Mouse (Mus musculus) MEL (cell line): ENCODE results near the gene Vstm5. TPM values are rescaled to one million over a fixed set of nuclear protein-coding genes. Genes with fewer than 3 reads are reported as not detected.

ENCODE experiments used
- DNase-seq: peaks from one replicate; pipeline ENCODE4 v3.0.0; 2011; ENCODE audit warnings: low read depth, low spot score
- H3K27ac ChIP-seq: 2 replicates; pipeline ENCODE4 v1.5.1; 2012; ENCODE audit warnings: low read depth, mild to moderate bottlenecking, control low read depth, low read length, moderate library complexity; ENCODE audit not compliant: control insufficient read depth
- H3K27me3 ChIP-seq, 2 experiments: fragments of 150-350 bp in 1 of 2; sonication (generic) in 1 of 2; 2 replicates each; pipeline ENCODE4 v1.6.1; 2012; ENCODE audit warnings: low read length in 2 of 2, mild to moderate bottlenecking in 2 of 2, improper control_type of control experiment in 1 of 2, moderate library complexity in 1 of 2; ENCODE audit not compliant: insufficient read depth in 2 of 2, control insufficient read depth in 1 of 2
- H3K36me3 ChIP-seq, 2 experiments: 2 replicates each; pipeline ENCODE4 v1.6.1; 2012 to 2014; ENCODE audit warnings: low read length in 2 of 2, improper control_type of control experiment in 1 of 2, inconsistent platforms in 1 of 2, mild to moderate bottlenecking in 1 of 2; ENCODE audit not compliant: insufficient read depth in 2 of 2, control insufficient read depth in 1 of 2
- H3K4me1 ChIP-seq, 2 experiments: fragments of 150-350 bp in 1 of 2; sonication (generic) in 1 of 2; 2 replicates each; pipeline ENCODE4 v1.6.1; 2012; ENCODE audit warnings: low read length in 2 of 2, improper control_type of control experiment in 1 of 2, mild to moderate bottlenecking in 1 of 2; ENCODE audit not compliant: insufficient read depth in 2 of 2, control insufficient read depth in 1 of 2
- H3K4me3 ChIP-seq, 2 experiments: fragments of 150-350 bp in 1 of 2; sonication (generic) in 1 of 2; 2 replicates each; pipeline ENCODE4 v1.5.1; 2012; ENCODE audit warnings: low read depth in 2 of 2, low read length in 2 of 2, mild to moderate bottlenecking in 2 of 2, moderate library complexity in 2 of 2, control low read depth in 1 of 2, improper control_type of control experiment in 1 of 2; ENCODE audit not compliant: control insufficient read depth in 1 of 2, insufficient read depth in 1 of 2
- H3K79me2 ChIP-seq: 2 replicates; pipeline ENCODE4 v1.6.1; 2012; ENCODE audit warnings: mild to moderate bottlenecking, low read length, moderate library complexity; ENCODE audit not compliant: control insufficient read depth, poor library complexity, insufficient read depth
- H3K9ac ChIP-seq: 2 replicates; pipeline ENCODE4 v1.6.1; 2012; ENCODE audit warnings: low read depth, mild to moderate bottlenecking, control low read depth, low read length, moderate library complexity; ENCODE audit not compliant: control insufficient read depth, poor library complexity, severe bottlenecking
- H3K9me3 ChIP-seq: fragments of 150-350 bp; sonication (generic); replicated peaks from 2 replicates; pipeline ENCODE4 v1.6.1; 2012; ENCODE audit warnings: mild to moderate bottlenecking, low read length, improper control_type of control experiment, moderate library complexity; ENCODE audit not compliant: insufficient read depth
- BHLHE40 ChIP-seq: IDR thresholded peaks from 2 replicates; pipeline ENCODE4 v1.6.1; 2012; ENCODE audit warnings: low read depth, mild to moderate bottlenecking, inconsistent platforms, low read length, improper control_type of control experiment, borderline replicate concordance
- CHD1 ChIP-seq: IDR thresholded peaks from 2 replicates; pipeline ENCODE4 v1.6.1; 2012; ENCODE audit warnings: low read depth, mild to moderate bottlenecking, inconsistent platforms, low read length, improper control_type of control experiment
- CHD2 ChIP-seq: IDR thresholded peaks from 2 replicates; pipeline ENCODE4 v1.6.1; 2011; ENCODE audit warnings: low read length, improper control_type of control experiment
- CTCF ChIP-seq, 3 experiments: IDR thresholded peaks in 2 of 3; conservative IDR thresholded peaks in 1 of 3; 2 replicates each; pipeline ENCODE4 v1.5.1; 2011 to 2012; ENCODE audit warnings: low read length in 3 of 3, low read depth in 2 of 3, mild to moderate bottlenecking in 2 of 3, improper control_type of control experiment in 1 of 3, inconsistent platforms in 1 of 3, mixed read lengths in 1 of 3, moderate library complexity in 1 of 3; ENCODE audit not compliant: control insufficient read depth in 1 of 3, insufficient read depth in 1 of 3, poor library complexity in 1 of 3, severe bottlenecking in 1 of 3
- ELF1 ChIP-seq: IDR thresholded peaks from 2 replicates; pipeline ENCODE4 v1.6.1; 2014; ENCODE audit warnings: low read depth, mild to moderate bottlenecking, inconsistent platforms, low read length, improper control_type of control experiment, moderate library complexity
- EP300 ChIP-seq, 2 experiments: IDR thresholded peaks; 2 replicates each; pipeline ENCODE4 v1.6.1; 2011; ENCODE audit warnings: improper control_type of control experiment in 2 of 2, low read length in 2 of 2, low read depth in 1 of 2, mild to moderate bottlenecking in 1 of 2
- GABPA ChIP-seq: IDR thresholded peaks from 2 replicates; pipeline ENCODE4 v1.6.1; 2012; ENCODE audit warnings: low read depth, mild to moderate bottlenecking, inconsistent platforms, low read length, improper control_type of control experiment, moderate library complexity
- GATA1 ChIP-seq: IDR thresholded peaks from 2 replicates; pipeline ENCODE4 v1.6.1; 2011; ENCODE audit warnings: low read depth, low read length, improper control_type of control experiment
- KAT2A ChIP-seq: conservative IDR thresholded peaks from 2 replicates; pipeline ENCODE4 v1.6.1; 2012; ENCODE audit warnings: low read depth, low read length, improper control_type of control experiment, inconsistent platforms
- MAFK ChIP-seq: IDR thresholded peaks from 2 replicates; pipeline ENCODE4 v1.6.1; 2011; ENCODE audit warnings: low read depth, mild to moderate bottlenecking, low read length, improper control_type of control experiment, borderline replicate concordance
- MAX ChIP-seq: IDR thresholded peaks from 2 replicates; pipeline ENCODE4 v1.6.1; 2011; ENCODE audit warnings: low read length, improper control_type of control experiment
- MEF2A ChIP-seq: IDR thresholded peaks from 2 replicates; pipeline ENCODE4 v1.6.1; 2014; ENCODE audit warnings: low read depth, mild to moderate bottlenecking, inconsistent platforms, low read length, improper control_type of control experiment; ENCODE audit not compliant: poor library complexity, insufficient replicate concordance, severe bottlenecking; ENCODE audit errors: extremely low read depth
- MXI1 ChIP-seq: IDR thresholded peaks from 2 replicates; pipeline ENCODE4 v1.6.1; 2011; ENCODE audit warnings: mild to moderate bottlenecking, low read depth, low read length, improper control_type of control experiment
- POLR2A ChIP-seq, 2 experiments: IDR thresholded peaks; 2 replicates each; pipeline ENCODE4 v1.6.1; 2011 to 2012; ENCODE audit warnings: low read length in 2 of 2, mild to moderate bottlenecking in 2 of 2, control low read depth in 1 of 2, improper control_type of control experiment in 1 of 2, low read depth in 1 of 2, moderate library complexity in 1 of 2; ENCODE audit not compliant: control insufficient read depth in 1 of 2, insufficient read depth in 1 of 2, poor library complexity in 1 of 2
- POLR2AphosphoS2 ChIP-seq: IDR thresholded peaks from 2 replicates; pipeline ENCODE4 v1.6.1; 2011; ENCODE audit warnings: low read length, improper control_type of control experiment
- POLR2AphosphoS5 ChIP-seq: IDR thresholded peaks from 2 replicates; pipeline ENCODE4 v1.6.1; 2012; ENCODE audit warnings: low read depth, borderline replicate concordance, mild to moderate bottlenecking, inconsistent platforms, low read length, moderate library complexity, mixed read lengths
- SIN3A ChIP-seq: IDR thresholded peaks from 2 replicates; pipeline ENCODE4 v1.6.1; 2012; ENCODE audit warnings: low read length, improper control_type of control experiment, inconsistent platforms
- TBP ChIP-seq: IDR thresholded peaks from 2 replicates; pipeline ENCODE4 v1.8.0; 2011; ENCODE audit warnings: low read depth, low read length, improper control_type of control experiment
- TCF12 ChIP-seq: IDR thresholded peaks from 2 replicates; pipeline ENCODE4 v1.6.1; 2014; ENCODE audit warnings: low read depth, mild to moderate bottlenecking, inconsistent platforms, low read length, improper control_type of control experiment, moderate library complexity
- UBTF ChIP-seq: IDR thresholded peaks from 2 replicates; pipeline ENCODE4 v1.6.1; 2012; ENCODE audit warnings: low read depth, mild to moderate bottlenecking, inconsistent platforms, low read length, improper control_type of control experiment, moderate library complexity, borderline replicate concordance; ENCODE audit not compliant: insufficient read depth
- ZMIZ1 ChIP-seq: IDR thresholded peaks from 2 replicates; pipeline ENCODE4 v1.6.1; 2012; ENCODE audit warnings: low read depth, mild to moderate bottlenecking, inconsistent platforms, low read length, improper control_type of control experiment, moderate library complexity
- polyA plus RNA-seq, 2 experiments: library from polyadenylated mRNA; stranded (reverse) in 1 of 2; unstranded in 1 of 2; fragments of >175 nt in 1 of 2; fragments of >200 nt in 1 of 2; gene quantifications; 2 replicates each; pipeline versions ENCODE4 v1.2.1 to v1.2.4; 2012; ENCODE audit warnings: low replicate concordance in 2 of 2, low read depth in 1 of 2; ENCODE audit not compliant: insufficient read length in 2 of 2, insufficient read depth in 1 of 2, missing spikeins in 1 of 2
- total RNA-seq: library from RNA; depleted of rRNA; stranded (reverse); fragments of 300-350 nt; gene quantifications from 2 replicates; pipeline ENCODE4 v1.2.3, GENCODE M21; 2012

Gene Vstm5
- total and polyA plus RNA-seq, 3 experiments: 23.5 to 27.0 TPM; not detected in 1

GRCm38 (mm10) chr9:15273981-15274380, 35.1 kb downstream of the Vstm5 start:
- peaks cover 19 to 78% of the 10 kb centered on the region in 2 experiments for H3K36me3 ChIP-seq
- TF ChIP-seq TBP: no peak
- 0 out of 2 replicates have a peak, but pooled peaks have one; percentile 23 for TF ChIP-seq ZMIZ1
- peaks cover 25% of the 10 kb centered on the region for H3K79me2 ChIP-seq
- H3K4me1 ChIP-seq: peaks cover 7 to 9% of the 10 kb centered on the region in 2 experiments; a peak in 3 of 4 replicates
- no peak overlapping the region for H3K27ac ChIP-seq
- no peaks in the 10 kb centered on the region for H3K27me3 ChIP-seq
- no peaks in the 10 kb centered on the region for H3K9me3 ChIP-seq
- no peak for DNase-seq
- H3K9ac ChIP-seq: no peak overlapping the region
- no peak overlapping the region for H3K4me3 ChIP-seq

DNA sequence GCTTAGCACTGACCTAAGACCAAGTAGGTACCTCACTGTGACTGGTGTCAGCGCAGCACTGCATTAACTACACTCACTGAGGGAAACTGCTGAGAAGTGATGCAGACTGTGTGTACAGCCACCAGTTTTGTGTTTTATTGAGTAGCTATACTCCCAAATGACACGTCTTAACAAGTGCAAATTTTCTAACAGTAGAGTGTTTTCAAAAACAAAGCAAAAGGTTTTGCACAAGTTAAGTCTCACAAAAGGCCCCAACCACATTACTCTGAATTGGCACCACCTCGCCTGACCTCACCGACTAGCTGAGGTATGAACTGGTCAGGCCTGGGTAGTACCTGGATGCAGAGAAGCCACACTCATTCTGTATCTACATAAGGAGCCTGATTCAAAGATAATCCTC, 38.0 kb downstream of the Vstm5 start:
- DNase-seq: no peak
- Histone ChIP-seq H3K36me3 (peaks cover 23 to 53% of the 10 kb centered on the region in 2 experiments), H3K4me1 (peaks cover 10 to 20% of the 10 kb centered on the region in 2 experiments), H3K9ac (no peak overlapping the region), H3K4me3 (no peak overlapping the region), H3K79me2 (peaks cover 32% of the 10 kb centered on the region), H3K27ac (no peak overlapping the region), H3K27me3 (no peaks in the 10 kb centered on the region)
- no peak for TF ChIP-seq UBTF
- TF ChIP-seq MEF2A: no peak
- no peak for TF ChIP-seq MXI1
- no peak for TF ChIP-seq GABPA
- TF ChIP-seq CTCF (IDR thresholded peaks at IDR 0.05 in 2 of 3, conservative IDR thresholded peaks at IDR 0.05 in 1 of 3; ENCODE audit: control insufficient read depth in 1 of 3, insufficient read depth in 1 of 3, low read depth in 2 of 3, low read length in 3 of 3, poor library complexity in 1 of 3, severe bottlenecking in 1 of 3): no peak
- no peak for TF ChIP-seq MAFK
- TF ChIP-seq CHD2: no peak
- TF ChIP-seq SIN3A: no peak
- no peak for TF ChIP-seq POLR2AphosphoS2
- TF ChIP-seq, all 39 proteins: peak for 0
- H3K9me3 ChIP-seq: no peaks in the 10 kb centered on the region

GRCm38 (mm10) chr9:15278343-15278742, 39.5 kb downstream of the Vstm5 start:
- H3K9me3 ChIP-seq: no peaks in the 10 kb centered on the region
- peaks cover 32% of the 10 kb centered on the region for H3K79me2 ChIP-seq
- H3K27ac ChIP-seq: no peak overlapping the region
- TF ChIP-seq POLR2AphosphoS5 (no peak), SIN3A (no peak; the same call in none of the 2 replicates), BHLHE40 (no peak), ELF1 (no peak), EP300 (IDR thresholded peaks at IDR 0.05; ENCODE audit: low read depth in 1 of 2, low read length in 2 of 2) (peak; percentile 28 to 43; a peak in 2 of 4 replicates), MAX (0 out of 2 replicates have a peak, but pooled peaks have one; percentile 19), POLR2A (IDR thresholded peaks at IDR 0.05; ENCODE audit: control insufficient read depth in 1 of 2, insufficient read depth in 1 of 2, low read depth in 1 of 2, low read length in 2 of 2, poor library complexity in 1 of 2) (peak in 1 of 2 experiments; percentile 35; a peak in 2 of 4 replicates), GATA1 (peak; percentile 57; the same call in 1 of the 2 replicates), POLR2AphosphoS2 (0 out of 2 replicates have a peak, but pooled peaks have one; percentile 39), CHD1 (no peak), MXI1 (peak; percentile 68; the same call in 1 of the 2 replicates), UBTF (no peak), TCF12 (peak; percentile 40; the same call in 1 of the 2 replicates), MAFK (no peak), KAT2A (no peak)
- peak overlapping the region; percentile 41 for H3K9ac ChIP-seq
- no peaks in the 10 kb centered on the region for H3K27me3 ChIP-seq
- H3K36me3 ChIP-seq: peaks cover 23 to 39% of the 10 kb centered on the region in 2 experiments
- H3K4me3 ChIP-seq: peak overlapping the region; percentile 15 to 60; a peak in 3 of 4 replicates
- peak; percentile 79 for DNase-seq
- H3K4me1 ChIP-seq: peaks cover 10 to 25% of the 10 kb centered on the region in 2 experiments
